Mouse (Mus musculus) E14TG2a.4 (cell line): ENCODE data around the gene Mdm2.

Experiments used
- CTCF ChIP-seq: conservative IDR thresholded peaks from 2 replicates; pipeline ENCODE4 v1.5.1; 2014; ENCODE audit warnings: low read length
- NANOG ChIP-seq: IDR thresholded peaks from 2 replicates; pipeline ENCODE4 v1.6.1; 2014; ENCODE audit warnings: borderline replicate concordance, low read length, mixed read lengths
- POU5F1 ChIP-seq: IDR thresholded peaks from 2 replicates; pipeline ENCODE4 v1.6.1; 2014; ENCODE audit warnings: low read length, borderline replicate concordance

GRCm38 (mm10) chr10:117729139-117729814 is 18.7 kb upstream of the Mdm2 start:
- no peak for TF ChIP-seq CTCF
- TF ChIP-seq NANOG, result no peak
- no peak for TF ChIP-seq POU5F1
